In genomic region chr11:119509165-119509776, GRCm38 (mm10) we compare ENCODE assay signal across 16 mouse cellular contexts. TPM values are rescaled to one million over a fixed set of nuclear protein-coding genes. Genes with fewer than 3 reads are reported as not detected.
A peak's percentile ranks its signal among the peaks of the same experiment; 100 is the strongest.
DNase-seq lines count a peak whose midpoint lies in the region; ATAC-seq lines count a peak whose summit lies in the region.
"Had no signal": no experiment of that assay in that cellular context is flagged by ENCODE, and none has a peak within 500 bp of the region (broad histone marks: within the 10 kb centered on the region; RNA-seq: fewer than 3 reads in every experiment).

No protein-coding gene starts in this region.

- peak; percentile 53 for DNase-seq in retina, postnatal 1 day
- no peak for DNase-seq in retina, embryonic 14.5 days (ENCODE audit: low spot score)
- DNase-seq in adrenal gland, adult 18-20 months (ENCODE audit: low spot score in 2 of 2): no peak
- DNase-seq in yolk sac, embryonic 10.5 days (ENCODE audit: low spot score): no peak
- DNase-seq in right cerebral cortex, postnatal 36 days (ENCODE audit: low spot score in 2 of 2): no peak
- no peak for DNase-seq in left cerebral cortex, postnatal 25 days (ENCODE audit: low spot score in 2 of 2)
- DNase-seq: adrenal gland, postnatal 10 days; heart, postnatal 10 days; kidney, adult 11 months had no signal

- H3K9ac ChIP-seq in forebrain, embryonic 15.5 days (replicated peaks): no peak overlapping the region
- 0 out of 2 replicates have a peak overlapping the region, but pooled peaks have one; percentile 2 for H3K9ac ChIP-seq in midbrain, embryonic 12.5 days (replicated peaks)

- 0 out of 2 replicates have a peak, but pooled peaks have one; percentile 9 for ATAC-seq in forebrain, embryonic 15.5 days (replicated peaks)
- peak; percentile 44 for ATAC-seq in midbrain, embryonic 12.5 days (ENCODE audit: low FRiP score, low read depth)
- ATAC-seq: CD4-positive, CD25-positive, alpha-beta regulatory T cell, adult 4 months; lung, postnatal 0 days; Patski had no signal

- no peak overlapping the region for H3K4me3 ChIP-seq in forebrain, embryonic 15.5 days
- no peak overlapping the region for H3K4me3 ChIP-seq in midbrain, embryonic 12.5 days

- no peak overlapping the region for H3K4me2 ChIP-seq in forebrain, embryonic 15.5 days (replicated peaks)
- H3K4me2 ChIP-seq in midbrain, embryonic 12.5 days (replicated peaks): no peak overlapping the region

- H3K36me3 ChIP-seq in forebrain, embryonic 15.5 days: peaks cover 20% of the 10 kb centered on the region
- peaks cover 41% of the 10 kb centered on the region for H3K36me3 ChIP-seq in midbrain, embryonic 12.5 days

- no peaks in the 10 kb centered on the region for H3K9me3 ChIP-seq in forebrain, embryonic 15.5 days
- no peaks in the 10 kb centered on the region for H3K9me3 ChIP-seq in midbrain, embryonic 12.5 days

- intact Hi-C loops in left cerebral cortex, postnatal 25 days (cut with DNase I): loop anchor here (5.0 kb wide), 1 partner anchor 38 kb away; the partner anchor contains the start of gene Nptx1

- peaks cover 30% of the 10 kb centered on the region for H3K4me1 ChIP-seq in forebrain, embryonic 15.5 days
- H3K4me1 ChIP-seq in midbrain, embryonic 12.5 days: peaks cover 51% of the 10 kb centered on the region

- H3K27me3 ChIP-seq in forebrain, embryonic 15.5 days: no peaks in the 10 kb centered on the region
- 0 out of 2 replicates have a peak, but pooled peaks cover 14% of the 10 kb centered on the region for H3K27me3 ChIP-seq in midbrain, embryonic 12.5 days
- H3K27me3 ChIP-seq: Patski had no signal

- WGBS in forebrain, embryonic 15.5 days: 31% methylated on average over 5 of the region's 5 CpGs
- 51% methylated on average over 5 of the region's 5 CpGs for WGBS in midbrain, embryonic 12.5 days

- peak overlapping the region; percentile 57 for H3K27ac ChIP-seq in forebrain, embryonic 15.5 days (replicated peaks)
- H3K27ac ChIP-seq in midbrain, embryonic 12.5 days (replicated peaks): peak overlapping the region; percentile 76
- H3K27ac ChIP-seq: stomach, postnatal 0 days had no signal

RNA-seq across cellular contexts. Expression of gene Endov, which starts 18.1 kb away (rescaled TPM):
- 17.3 and 18.5 TPM in 2 replicates for polyA plus RNA-seq in forebrain, embryonic 15.5 days (2015; fragmentation: Nextera tagmentation; extraction: Ambion mirVana)
- 24.9 and 25.1 TPM in 2 replicates for polyA plus RNA-seq in midbrain, embryonic 12.5 days (2016; fragmentation: Nextera tagmentation; extraction: Ambion mirVana)
- total RNA-seq in adrenal gland, adult 18-20 months (2021): 10 to 100 TPM; 14.4 to 15.6 TPM
- total RNA-seq in left cerebral cortex, postnatal 25 days (2021): 10 to 100 TPM; 21.9 to 31.1 TPM

RNA-seq across cellular contexts. Expression of gene Nptx1, which starts 38.3 kb away (rescaled TPM):
- 9.0 and 10.2 TPM in 2 replicates for polyA plus RNA-seq in forebrain, embryonic 15.5 days (2015; fragmentation: Nextera tagmentation; extraction: Ambion mirVana)
- 5.9 and 6.2 TPM in 2 replicates for polyA plus RNA-seq in midbrain, embryonic 12.5 days (2016; fragmentation: Nextera tagmentation; extraction: Ambion mirVana)
- total RNA-seq in adrenal gland, adult 18-20 months (2021): 1 to 10 TPM; 2.7 to 4.6 TPM
- 100 to 1,000 TPM; 182 to 222 TPM for total RNA-seq in left cerebral cortex, postnatal 25 days (2021)
- total RNA-seq: common myeloid progenitor, adult 5-6 weeks had no signal
- polyA plus RNA-seq: CD4-positive, CD25-positive, alpha-beta regulatory T cell, adult 4 months had no signal

Comparison
In these comparisons a context has a peak if more than half of its experiments do, and no peak if none do; other contexts are left out.
1. RNA of gene Nptx1, which starts 38.3 kb away (total RNA-seq): 182 to 222 TPM in left cerebral cortex, postnatal 25 days; 2.7 to 4.6 TPM in adrenal gland, adult 18-20 months; every median in the first group is over 10 times any median in the second.